Mouse (Mus musculus) small intestine, adult 2 months (tissue): ENCODE measurements around the gene Igsf21. TPM values are rescaled to one million over a fixed set of nuclear protein-coding genes. Genes with fewer than 3 reads are reported as not detected.

Experiments
- H3K27ac ChIP-seq: fragments of 200-500 bp; 2 replicates; pipeline ENCODE4 v1.5.1; 2012; ENCODE audit warnings: low read depth, low read length, control low read depth, inconsistent platforms; ENCODE audit not compliant: insufficient read depth
- H3K27me3 ChIP-seq: fragments of 200-500 bp; 2 replicates; pipeline ENCODE4 v1.6.1; 2012; ENCODE audit warnings: mild to moderate bottlenecking, moderate library complexity, low read length, inconsistent platforms; ENCODE audit not compliant: control insufficient read depth, insufficient read depth
- H3K36me3 ChIP-seq: fragments of 200-500 bp; 2 replicates; pipeline ENCODE4 v1.6.1; 2012; ENCODE audit warnings: mild to moderate bottlenecking, low read length, control low read depth, inconsistent platforms; ENCODE audit not compliant: control insufficient read depth, insufficient read depth
- H3K4me1 ChIP-seq: fragments of 200-500 bp; 2 replicates; pipeline ENCODE4 v1.6.1; 2012; ENCODE audit warnings: low read length, inconsistent platforms, mixed read lengths; ENCODE audit not compliant: control insufficient read depth, insufficient read depth, insufficient read length
- H3K4me3 ChIP-seq: fragments of 200-500 bp; 2 replicates; pipeline ENCODE4 v1.5.1; 2012; ENCODE audit warnings: low read depth, mild to moderate bottlenecking, control low read depth, inconsistent platforms, low read length, moderate library complexity
- CTCF ChIP-seq: fragments of 200-500 bp; IDR thresholded peaks from 2 replicates; pipeline ENCODE4 v1.5.1; 2012; ENCODE audit warnings: low read depth, mild to moderate bottlenecking, control low read depth, inconsistent platforms, low read length, moderate library complexity, mixed read lengths; ENCODE audit not compliant: insufficient replicate concordance, insufficient read length; ENCODE audit errors: extremely low read depth
- POLR2A ChIP-seq: fragments of 200-500 bp; IDR thresholded peaks from 2 replicates; pipeline ENCODE4 v1.6.1; 2012; ENCODE audit warnings: low read depth, mild to moderate bottlenecking, control low read depth, inconsistent platforms, low read length, moderate library complexity
- WGBS: fragments of 180-500 bp; shearing (Covaris S2); methylation state at CpG from one replicate; pipeline ENCODE4 v1.1.7; 2018; 5-methylcytosine and 5-hydroxymethylcytosine counted together
- polyA plus RNA-seq: library from polyadenylated mRNA; depleted of rRNA; stranded (reverse); fragments of >200 nt; gene quantifications from 2 replicates; pipeline ENCODE4 v1.2.3, GENCODE M21; 2012; rRNA removed

Igsf21 gene
- polyA plus RNA-seq, result 0.47 and 1.0 TPM in 2 replicates

DNA sequence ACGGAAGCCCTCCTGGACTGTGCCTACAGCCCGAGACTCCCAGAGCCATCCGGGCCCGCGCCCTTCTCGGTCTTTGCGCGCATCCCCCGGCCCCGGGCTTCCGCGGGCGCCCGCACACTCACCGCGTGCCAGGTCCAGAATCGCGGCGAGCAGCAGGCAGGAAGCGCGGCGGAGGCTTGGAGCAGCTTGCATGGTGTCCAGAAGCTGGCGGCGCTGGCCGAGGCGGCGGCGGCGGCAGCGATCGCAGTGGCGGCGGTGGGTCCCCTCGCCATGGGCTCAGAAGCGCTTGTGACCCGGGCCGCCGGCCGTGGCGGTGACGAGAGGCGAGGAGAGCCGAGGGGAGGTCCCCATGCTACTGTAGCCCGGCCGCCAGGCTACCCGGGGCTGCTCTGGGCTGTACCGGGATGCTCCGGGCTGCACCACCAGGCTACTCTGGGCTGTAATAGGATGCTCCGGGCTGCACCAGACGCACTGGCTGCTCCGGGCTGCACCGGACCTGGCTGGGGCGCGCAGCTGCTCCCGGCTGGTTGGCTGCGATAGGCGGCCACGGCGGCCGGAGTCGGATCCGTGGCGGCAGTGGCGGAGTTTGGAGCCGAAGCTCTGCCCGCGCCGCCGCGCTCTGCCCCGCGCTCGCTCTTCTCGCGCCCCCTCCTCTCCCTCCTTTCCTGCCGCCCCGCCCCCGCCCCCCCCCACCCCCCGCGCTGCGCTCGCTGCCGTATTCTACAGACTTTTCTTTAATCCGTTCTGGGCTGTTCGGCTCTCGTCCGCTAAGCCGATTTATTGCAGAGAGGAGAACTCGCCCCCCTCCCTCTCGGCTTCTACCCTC lies at the start of gene Igsf21:
Gene Igsf21, minus strand, starts transcription at position 605 of the 826 bp plus-strand sequence.
- WGBS, result 3% methylated on average over 76 of the region's 90 CpGs
- Histone ChIP-seq H3K4me1 (no peaks in the 10 kb centered on the region; the same call in 1 of the 2 replicates), H3K4me3 (no peak within 1 kb of the TSS), H3K36me3 (no peaks in the 10 kb centered on the region), H3K27ac (no peak within 1 kb of the TSS), H3K27me3 (peaks cover 36% of the 10 kb centered on the region)
- TF ChIP-seq CTCF, result no peak

GRCm38 (mm10) chr4:140285726-140286316 lies 39.2 kb upstream of the Igsf21 start:
- no peak for TF ChIP-seq CTCF
- no peak for TF ChIP-seq POLR2A
- H3K36me3 ChIP-seq, result no peaks in the 10 kb centered on the region
- 77% methylated on average over 5 of the region's 5 CpGs for WGBS
- H3K4me3 ChIP-seq, result no peak overlapping the region
- no peak overlapping the region for H3K27ac ChIP-seq
- no peaks in the 10 kb centered on the region for H3K4me1 ChIP-seq
- no peaks in the 10 kb centered on the region for H3K27me3 ChIP-seq

GRCm38 (mm10) chr4:140283398-140283797 lies 36.8 kb upstream of the Igsf21 start:
- H3K4me3 ChIP-seq, result no peak overlapping the region
- H3K36me3 ChIP-seq, result no peaks in the 10 kb centered on the region
- 15% methylated on average over 2 of the region's 2 CpGs for WGBS
- no peak overlapping the region for H3K27ac ChIP-seq
- H3K4me1 ChIP-seq, result no peaks in the 10 kb centered on the region
- H3K27me3 ChIP-seq, result no peaks in the 10 kb centered on the region
- TF ChIP-seq POLR2A (no peak), CTCF (no peak)

DNA sequence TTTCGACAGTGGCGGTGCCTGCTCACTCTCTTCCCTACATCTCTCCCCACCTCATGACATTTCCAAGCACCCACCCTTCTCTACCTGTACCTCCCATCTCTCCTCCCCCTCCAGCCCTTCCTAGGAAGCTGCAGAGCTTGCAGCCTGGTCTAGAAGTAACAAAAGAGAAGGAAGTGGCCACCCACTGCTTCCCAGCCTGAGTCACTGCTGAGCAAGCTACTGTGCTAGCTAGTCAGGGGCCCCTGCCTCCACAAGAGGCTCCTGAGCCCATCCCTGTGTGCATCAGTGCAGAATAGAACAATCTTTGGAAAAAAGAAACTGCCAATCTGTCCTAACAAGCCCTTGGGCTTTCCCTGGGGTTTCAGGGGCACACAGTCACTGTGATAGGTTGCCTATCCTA lies 31.7 kb upstream of the Igsf21 start:
- Histone ChIP-seq H3K4me1 (no peaks in the 10 kb centered on the region), H3K27me3 (no peaks in the 10 kb centered on the region), H3K27ac (no peak overlapping the region), H3K4me3 (no peak overlapping the region), H3K36me3 (no peaks in the 10 kb centered on the region)
- TF ChIP-seq CTCF, result no peak
- TF ChIP-seq POLR2A, result no peak
- 93% methylated on average over 2 of the region's 2 CpGs for WGBS

- Histone ChIP-seq H3K27ac (no peak overlapping the region), H3K4me1 (no peaks in the 10 kb centered on the region), H3K4me3 (no peak overlapping the region), H3K27me3 (no peaks in the 10 kb centered on the region), H3K36me3 (no peaks in the 10 kb centered on the region)
- TF ChIP-seq POLR2A (no peak), CTCF (no peak)
- 88% methylated on average over 5 of the region's 5 CpGs for WGBS
Observed at GRCm38 (mm10) chr4:140271913-140272312, 25.3 kb upstream of the Igsf21 start.

GRCm38 (mm10) chr4:140270451-140270850 lies 23.9 kb upstream of the Igsf21 start:
- 66% methylated on average over 7 of the region's 7 CpGs for WGBS
- Histone ChIP-seq H3K27ac (no peak overlapping the region), H3K4me3 (no peak overlapping the region), H3K36me3 (no peaks in the 10 kb centered on the region), H3K4me1 (no peaks in the 10 kb centered on the region), H3K27me3 (no peaks in the 10 kb centered on the region)
- TF ChIP-seq CTCF (no peak), POLR2A (no peak)

GRCm38 (mm10) chr4:140269184-140269840 lies 22.7 kb upstream of the Igsf21 start:
- no peak overlapping the region for H3K4me3 ChIP-seq
- 88% methylated on average over 15 of the region's 15 CpGs for WGBS
- H3K4me1 ChIP-seq, result no peaks in the 10 kb centered on the region
- no peaks in the 10 kb centered on the region for H3K27me3 ChIP-seq
- no peak for TF ChIP-seq CTCF
- no peak for TF ChIP-seq POLR2A
- H3K36me3 ChIP-seq, result no peaks in the 10 kb centered on the region
- no peak overlapping the region for H3K27ac ChIP-seq
